ENCODE assay signal across 8 mouse cellular contexts in the genomic region with DNA sequence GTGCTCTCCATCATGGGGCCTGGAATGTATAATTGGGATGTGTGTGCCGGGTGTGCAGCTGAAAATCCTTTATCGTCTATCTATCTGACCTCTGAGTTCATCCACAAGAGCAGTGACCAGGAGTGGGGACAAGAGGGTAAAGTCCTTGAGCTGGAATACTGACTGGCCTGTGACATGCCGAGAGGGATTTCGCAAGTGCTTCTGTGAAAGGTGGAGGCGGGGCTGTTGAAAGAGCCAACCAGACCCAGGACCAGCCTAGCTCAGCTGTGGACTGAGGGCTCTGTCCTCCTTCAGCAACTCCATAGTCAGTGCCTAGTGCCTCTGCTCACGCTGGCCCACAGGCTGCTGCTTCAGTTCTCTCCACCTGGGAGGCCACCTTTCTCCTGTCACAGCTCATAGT. TPM values are rescaled to one million over a fixed set of nuclear protein-coding genes. Genes with fewer than 3 reads are reported as not detected.
DNase-seq lines count a peak whose midpoint lies in the region; ATAC-seq and TF ChIP-seq lines count a peak whose summit lies in the region.

No protein-coding gene starts in this region.

- peaks cover 27% of the 10 kb centered on the region for H3K4me1 ChIP-seq in limb, embryonic 12.5 days (replicated peaks)
- H3K4me1 ChIP-seq in limb, embryonic 10.5 days, result peaks cover 39% of the 10 kb centered on the region
- H3K4me1 ChIP-seq in kidney, adult 2 months (ENCODE audit: control insufficient read depth, insufficient read depth, low read length), result peaks cover 41% of the 10 kb centered on the region
- peaks cover 13% of the 10 kb centered on the region for H3K4me1 ChIP-seq in midbrain, embryonic 11.5 days (ENCODE audit: control insufficient read depth, insufficient read depth, low read length)

- no peaks in the 10 kb centered on the region for H3K27me3 ChIP-seq in limb, embryonic 12.5 days
- no peaks in the 10 kb centered on the region for H3K27me3 ChIP-seq in limb, embryonic 10.5 days (ENCODE audit: low read depth, poor library complexity, severe bottlenecking)
- H3K27me3 ChIP-seq in kidney, adult 2 months (replicated peaks; ENCODE audit: control insufficient read depth, insufficient read depth, low read length), result no peaks in the 10 kb centered on the region
- no peaks in the 10 kb centered on the region for H3K27me3 ChIP-seq in midbrain, embryonic 11.5 days (ENCODE audit: control insufficient read depth, insufficient read depth, low read length)

- no peaks in the 10 kb centered on the region for H3K9me3 ChIP-seq in limb, embryonic 12.5 days
- H3K9me3 ChIP-seq in limb, embryonic 10.5 days (replicated peaks), result no peaks in the 10 kb centered on the region
- no peaks in the 10 kb centered on the region for H3K9me3 ChIP-seq in midbrain, embryonic 11.5 days (ENCODE audit: control insufficient read depth, low read length)

- 0 out of 2 replicates have a peak overlapping the region, but pooled peaks have one; percentile 50 for H3K27ac ChIP-seq in limb, embryonic 12.5 days
- no peak overlapping the region for H3K27ac ChIP-seq in limb, embryonic 10.5 days
- peak overlapping the region; percentile 82 for H3K27ac ChIP-seq in kidney, adult 2 months (ENCODE audit: insufficient read depth, low read depth, low read length)
- no peak overlapping the region for H3K27ac ChIP-seq in midbrain, embryonic 11.5 days (ENCODE audit: low read depth, low read length)

- peaks cover 46% of the 10 kb centered on the region for H3K36me3 ChIP-seq in limb, embryonic 12.5 days
- H3K36me3 ChIP-seq in limb, embryonic 10.5 days, result peaks cover 57% of the 10 kb centered on the region
- H3K36me3 ChIP-seq in kidney, adult 2 months (ENCODE audit: control insufficient read depth, insufficient read depth, low read length), result peaks cover 9% of the 10 kb centered on the region
- peaks cover 29% of the 10 kb centered on the region for H3K36me3 ChIP-seq in midbrain, embryonic 11.5 days (ENCODE audit: control insufficient read depth, insufficient read depth, low read length)

- no peak for ATAC-seq in limb, embryonic 12.5 days (ENCODE audit: insufficient number of reproducible peaks, insufficient read depth, low FRiP score, low TSS enrichment, low read depth)
- ATAC-seq in common myeloid progenitor, adult 5-6 weeks (replicated peaks; ENCODE audit: low read depth, poor library complexity, severe bottlenecking), result peak; percentile 22; the same call in 1 of the 2 replicates
- ATAC-seq in midbrain, embryonic 11.5 days (ENCODE audit: low FRiP score), result no peak

- no peak overlapping the region for H3K9ac ChIP-seq in limb, embryonic 12.5 days (replicated peaks)
- no peak overlapping the region for H3K9ac ChIP-seq in midbrain, embryonic 11.5 days (ENCODE audit: low read length)

- WGBS in limb, embryonic 12.5 days, result 51% methylated on average over 6 of the region's 6 CpGs
- 49% methylated on average over 6 of the region's 6 CpGs for WGBS in limb, embryonic 10.5 days
- 28% methylated on average over 6 of the region's 6 CpGs for WGBS in kidney, adult 2 months
- WGBS in midbrain, embryonic 11.5 days, result 38% methylated on average over 6 of the region's 6 CpGs

- H3K4me3 ChIP-seq in limb, embryonic 12.5 days (replicated peaks), result no peak overlapping the region
- H3K4me3 ChIP-seq in limb, embryonic 10.5 days, result no peak overlapping the region
- no peak overlapping the region for H3K4me3 ChIP-seq in kidney, adult 2 months (ENCODE audit: insufficient read depth, low read depth, low read length)
- no peak overlapping the region for H3K4me3 ChIP-seq in midbrain, embryonic 11.5 days (ENCODE audit: low read depth, low read length)

- no peak overlapping the region for H3K4me2 ChIP-seq in limb, embryonic 12.5 days
- H3K4me2 ChIP-seq in midbrain, embryonic 11.5 days, result no peak overlapping the region

- no peak for TF ChIP-seq CTCF in kidney, adult 2 months (conservative IDR thresholded peaks at IDR 0.05; ENCODE audit: insufficient read depth, insufficient read length, low read depth, low read length)

- DNase-seq in limb, embryonic 10.5 days (ENCODE audit: low spot score), result no peak
- peak; percentile 95 for DNase-seq in kidney, adult 2 months
- DNase-seq in lung, postnatal 10 days, result peak; percentile 81
- no peak for DNase-seq in midbrain, embryonic 11.5 days (ENCODE audit: low spot score, missing footprints)
- DNase-seq in cerebellum, postnatal 4 days (ENCODE audit: low spot score in 2 of 2), result no peak
- DNase-seq in T-cell, adult 2 months (ENCODE audit: low spot score), result no peak

- TF ChIP-seq POLR2A in kidney, adult 2 months (IDR thresholded peaks at IDR 0.05; ENCODE audit: low read depth, low read length), result no peak

RNA-seq across cellular contexts. Expression of a gene that starts 4.0 kb away (rescaled TPM):
- polyA plus RNA-seq in limb, embryonic 12.5 days (2016; fragmentation: Nextera tagmentation; extraction: Ambion mirVana), result 158 and 170 TPM in 2 replicates
- polyA plus RNA-seq in limb, embryonic 10.5 days (2016; fragmentation: Nextera tagmentation; extraction: Ambion mirVana), result 131 and 144 TPM in 2 replicates
- 94.9 and 102 TPM in 2 replicates for total RNA-seq in common myeloid progenitor, adult 5-6 weeks (2017)
- polyA plus RNA-seq in kidney, adult 2 months (2012; rRNA removed), result 143 and 173 TPM in 2 replicates
- polyA plus RNA-seq in midbrain, embryonic 11.5 days (2014; fragmentation: Nextera tagmentation; extraction: Ambion mirVana), result 94.1 and 97.1 TPM in 2 replicates

RNA-seq across cellular contexts. Expression of a gene that starts 11.6 kb away (rescaled TPM):
- 1.8 and 1.9 TPM in 2 replicates for polyA plus RNA-seq in limb, embryonic 12.5 days (2016; fragmentation: Nextera tagmentation; extraction: Ambion mirVana)
- 1.2 and 1.6 TPM in 2 replicates for polyA plus RNA-seq in limb, embryonic 10.5 days (2016; fragmentation: Nextera tagmentation; extraction: Ambion mirVana)
- 5.9 and 12.1 TPM in 2 replicates for total RNA-seq in common myeloid progenitor, adult 5-6 weeks (2017)
- polyA plus RNA-seq in kidney, adult 2 months (2012; rRNA removed), result 5.6 and 6.3 TPM in 2 replicates
- 0.87 and 1.3 TPM in 2 replicates for polyA plus RNA-seq in midbrain, embryonic 11.5 days (2014; fragmentation: Nextera tagmentation; extraction: Ambion mirVana)

RNA-seq across cellular contexts. Expression of a gene that starts 36.7 kb away (rescaled TPM):
- polyA plus RNA-seq in limb, embryonic 12.5 days (2016; fragmentation: Nextera tagmentation; extraction: Ambion mirVana), result 25.2 and 25.9 TPM in 2 replicates
- polyA plus RNA-seq in limb, embryonic 10.5 days (2016; fragmentation: Nextera tagmentation; extraction: Ambion mirVana), result 27.7 and 30.5 TPM in 2 replicates
- total RNA-seq in common myeloid progenitor, adult 5-6 weeks (2017), result 8.4 and 10.3 TPM in 2 replicates
- polyA plus RNA-seq in kidney, adult 2 months (2012; rRNA removed), result 25.6 and 27.0 TPM in 2 replicates
- polyA plus RNA-seq in midbrain, embryonic 11.5 days (2014; fragmentation: Nextera tagmentation; extraction: Ambion mirVana), result 28.0 and 29.7 TPM in 2 replicates

RNA-seq across cellular contexts. Expression of a gene that starts 37.4 kb away (rescaled TPM):
- polyA plus RNA-seq in limb, embryonic 12.5 days (2016; fragmentation: Nextera tagmentation; extraction: Ambion mirVana), result 36.4 and 38.7 TPM in 2 replicates
- polyA plus RNA-seq in limb, embryonic 10.5 days (2016; fragmentation: Nextera tagmentation; extraction: Ambion mirVana), result 25.8 and 33.0 TPM in 2 replicates
- 26.2 and 31.4 TPM in 2 replicates for total RNA-seq in common myeloid progenitor, adult 5-6 weeks (2017)
- 120 and 155 TPM in 2 replicates for polyA plus RNA-seq in kidney, adult 2 months (2012; rRNA removed)
- polyA plus RNA-seq in midbrain, embryonic 11.5 days (2014; fragmentation: Nextera tagmentation; extraction: Ambion mirVana), result 38.8 and 43.3 TPM in 2 replicates

RNA-seq across cellular contexts. Expression of a gene that starts 38.5 kb away (rescaled TPM):
- 63.7 and 67.2 TPM in 2 replicates for polyA plus RNA-seq in limb, embryonic 12.5 days (2016; fragmentation: Nextera tagmentation; extraction: Ambion mirVana)
- 57.1 and 62.9 TPM in 2 replicates for polyA plus RNA-seq in limb, embryonic 10.5 days (2016; fragmentation: Nextera tagmentation; extraction: Ambion mirVana)
- 35.8 and 44.9 TPM in 2 replicates for total RNA-seq in common myeloid progenitor, adult 5-6 weeks (2017)
- polyA plus RNA-seq in kidney, adult 2 months (2012; rRNA removed), result 11.4 and 11.6 TPM in 2 replicates
- 60.9 and 69.3 TPM in 2 replicates for polyA plus RNA-seq in midbrain, embryonic 11.5 days (2014; fragmentation: Nextera tagmentation; extraction: Ambion mirVana)

Comparison
In these comparisons a context has a peak if more than half of its experiments do, and no peak if none do; other contexts are left out.
1. H3K27ac ChIP-seq: peak in limb, embryonic 12.5 days (single experiment) and kidney, adult 2 months (single experiment); none in limb, embryonic 10.5 days (single experiment) and midbrain, embryonic 11.5 days (single experiment).
2. DNase-seq: peak in kidney, adult 2 months (single experiment) and lung, postnatal 10 days (single experiment); none in limb, embryonic 10.5 days (single experiment), midbrain, embryonic 11.5 days (single experiment), cerebellum, postnatal 4 days (0 of 2) and T-cell, adult 2 months (single experiment).